Mouse (Mus musculus) WW6 (cell line): Measurements from ENCODE around the gene Alkbh4.
"Not testable (repeated sequence)": the region's sequence is repeated elsewhere in the genome, so short reads cannot be mapped to it uniquely, and the experiment has no call there.

ENCODE experiments used
- DNase-seq: peaks from one replicate; pipeline ENCODE4 v3.0.0-alpha.2; 2013; ENCODE audit warnings: low read depth, low spot score

Alkbh4 gene

GRCm38 (mm10) chr5:136135571-136136291, at the start of gene Alkbh4, which contains the start of gene Lrwd1:
Alkbh4 (plus strand) TSS chr5:136136146.
Lrwd1 (minus strand) TSS chr5:136136074.
- peak; percentile 92 for DNase-seq

GRCm38 (mm10) chr5:136086290-136086689, 49.7 kb upstream of the Alkbh4 start:
- DNase-seq: no peak

- DNase-seq: no peak
Measured at GRCm38 (mm10) chr5:136088821-136089575, 46.9 kb upstream of the Alkbh4 start.

- DNase-seq: no peak
Measured at GRCm38 (mm10) chr5:136091927-136092326, 44.0 kb upstream of the Alkbh4 start.

DNA sequence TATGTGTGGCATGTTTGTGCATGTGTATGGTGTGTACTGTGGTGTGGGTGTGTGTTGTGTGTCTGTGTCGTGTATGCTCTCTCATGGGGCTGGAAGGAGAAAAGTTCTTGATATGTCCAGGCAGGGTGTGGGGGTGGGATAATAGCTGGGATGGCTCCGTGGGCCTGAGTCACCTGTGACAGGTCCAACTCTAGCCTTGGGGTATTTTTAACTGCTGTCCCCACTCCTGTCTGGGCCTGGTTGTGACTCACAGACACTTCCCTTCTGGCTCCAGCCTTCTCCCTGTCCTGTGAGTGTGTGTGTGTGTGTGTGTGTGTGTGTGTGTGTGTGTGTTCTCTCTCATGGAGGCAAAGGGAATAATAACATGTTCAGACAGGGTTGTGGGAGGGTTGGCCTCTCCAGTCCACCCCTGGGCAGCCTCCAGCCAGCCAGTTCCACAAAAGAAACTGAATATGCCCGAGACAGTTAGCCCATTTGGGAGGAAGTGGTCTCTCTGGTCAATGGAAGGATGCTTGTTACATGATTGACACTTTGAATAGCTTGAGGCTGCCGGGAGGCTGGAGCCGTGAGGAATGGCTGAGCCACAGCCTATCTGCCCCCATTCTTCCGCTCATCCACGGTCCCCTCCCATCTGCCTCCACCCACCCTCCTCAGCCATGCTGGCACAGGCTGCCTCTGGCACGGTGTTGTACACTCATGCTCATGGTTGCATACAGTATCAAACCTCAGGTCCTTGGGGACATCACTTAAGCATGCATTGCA, 41.5 kb upstream of the Alkbh4 start:
- no peak for DNase-seq

DNA sequence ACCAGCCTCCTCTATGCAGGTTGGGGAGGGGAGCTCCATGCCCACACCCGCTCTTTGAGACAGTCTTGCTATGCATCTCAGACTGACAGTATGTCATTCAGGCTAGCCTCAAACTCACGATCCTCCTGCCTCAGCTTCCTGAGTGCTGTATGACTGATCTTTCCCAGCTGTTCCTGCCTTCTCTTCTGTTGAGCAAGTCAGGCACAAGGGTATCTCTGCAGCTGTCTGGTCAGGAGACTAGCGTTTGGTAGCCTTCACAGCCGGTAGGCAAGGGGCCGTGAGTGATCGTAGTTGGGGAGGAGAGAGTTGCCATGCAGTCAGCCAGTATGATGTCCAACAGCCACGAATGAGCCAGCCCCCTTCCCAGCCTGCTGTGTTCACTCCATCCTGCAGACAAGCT, 40.9 kb upstream of the Alkbh4 start:
- DNase-seq: no peak

GRCm38 (mm10) chr5:136098536-136098935, 37.4 kb upstream of the Alkbh4 start:
- no peak for DNase-seq

DNA sequence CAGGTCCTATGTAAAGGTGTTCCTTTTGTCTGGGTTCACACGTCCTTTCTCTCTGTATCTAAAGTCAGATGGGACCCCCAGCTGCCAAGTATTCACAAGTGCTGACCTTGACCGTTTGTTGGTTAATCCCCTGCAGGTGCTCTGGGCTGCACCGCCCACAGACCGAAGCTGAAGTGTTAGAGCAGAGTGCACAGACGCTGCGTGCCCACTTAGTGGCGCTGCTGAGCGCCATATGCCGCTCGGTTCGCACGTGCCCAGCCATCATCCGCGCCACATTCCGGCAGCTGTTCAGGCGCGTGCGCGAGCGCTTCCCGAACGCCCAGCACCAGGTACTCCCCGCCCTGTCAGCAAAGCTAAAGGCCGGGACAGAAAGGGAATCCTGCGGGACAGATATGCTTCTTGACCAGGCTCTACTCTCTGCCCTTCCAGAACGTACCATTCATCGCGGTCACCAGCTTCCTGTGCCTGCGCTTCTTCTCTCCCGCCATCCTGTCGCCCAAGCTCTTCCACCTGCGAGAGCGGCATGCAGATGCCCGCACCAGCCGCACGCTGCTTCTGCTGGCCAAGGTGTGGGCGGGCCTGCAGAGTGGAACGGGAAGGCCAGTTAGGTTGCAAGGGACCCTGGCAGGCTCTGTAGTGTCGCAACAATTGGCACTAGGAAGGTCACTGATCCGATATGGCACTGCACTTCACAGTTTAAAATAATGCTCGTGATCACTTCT, 33.7 kb upstream of the Alkbh4 start:
- DNase-seq: peak; percentile 92

GRCm38 (mm10) chr5:136104511-136104910, 31.4 kb upstream of the Alkbh4 start:
- peak; percentile 82 for DNase-seq

- DNase-seq: no peak
Measured at GRCm38 (mm10) chr5:136108486-136108885, 27.5 kb upstream of the Alkbh4 start.

- no peak for DNase-seq
Measured at GRCm38 (mm10) chr5:136109042-136109441, 26.9 kb upstream of the Alkbh4 start.

DNA sequence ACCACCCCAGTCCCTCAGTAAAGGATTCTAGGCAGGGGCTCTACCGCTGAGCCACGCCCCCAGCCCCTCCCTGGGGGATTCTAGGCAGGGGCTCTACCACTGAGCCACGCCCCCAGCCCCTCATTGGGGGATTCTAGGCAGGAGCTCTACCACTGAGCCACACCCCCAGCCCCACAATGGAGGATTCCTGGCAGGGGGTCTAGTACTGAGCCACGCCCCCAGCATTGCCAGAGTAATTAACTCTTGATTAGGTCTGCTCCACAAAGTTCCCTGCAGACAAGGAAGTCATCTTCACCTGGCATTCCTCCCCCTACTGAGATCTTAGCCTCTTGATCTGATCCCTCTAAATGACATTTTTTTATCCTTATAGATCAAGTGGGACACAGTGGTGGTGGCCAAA, 22.4 kb upstream of the Alkbh4 start:
- not testable (repeated sequence) for DNase-seq

- DNase-seq: peak; percentile 87
Measured at GRCm38 (mm10) chr5:136115891-136116783, 19.8 kb upstream of the Alkbh4 start, which contains the start of gene Polr2j. Polr2j (plus strand) TSS chr5:136116631.

DNA sequence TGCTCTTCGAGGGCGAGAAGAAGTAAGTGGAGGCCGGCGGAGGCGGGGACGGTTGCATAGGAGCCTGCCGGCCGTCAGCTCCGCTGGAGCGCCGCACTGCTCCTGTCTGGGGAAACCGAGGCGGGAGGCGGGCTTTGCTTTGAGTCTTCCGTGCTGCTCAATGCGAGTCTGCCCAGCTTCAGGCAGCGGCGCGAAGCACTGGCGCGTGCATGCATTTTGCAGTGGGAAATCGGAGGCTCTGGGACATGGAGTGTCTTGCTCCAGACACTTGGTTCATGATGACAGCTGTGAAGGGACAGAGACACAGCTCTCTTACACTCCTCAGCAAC, 19.2 kb upstream of the Alkbh4 start:
- no peak for DNase-seq

DNA sequence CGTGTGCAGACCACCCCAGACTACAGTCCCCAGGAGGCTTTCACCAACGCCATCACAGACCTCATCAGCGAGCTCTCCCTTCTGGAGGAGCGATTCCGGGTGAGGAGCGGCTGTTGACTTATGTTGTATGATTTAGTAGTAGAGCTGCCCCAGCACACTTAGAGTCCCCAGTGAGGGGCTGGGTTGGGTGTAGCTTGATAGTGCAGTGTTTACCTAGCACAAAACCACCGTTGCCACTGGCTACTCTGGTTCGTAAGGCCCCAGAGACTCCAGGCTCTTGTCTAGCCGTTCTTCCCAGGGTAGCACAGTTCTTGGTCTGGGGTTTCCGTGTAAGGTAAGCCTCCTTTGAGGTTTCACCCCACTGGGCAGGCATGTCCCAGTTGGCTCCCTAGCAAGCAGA, 13.8 kb upstream of the Alkbh4 start:
- DNase-seq: no peak

DNA sequence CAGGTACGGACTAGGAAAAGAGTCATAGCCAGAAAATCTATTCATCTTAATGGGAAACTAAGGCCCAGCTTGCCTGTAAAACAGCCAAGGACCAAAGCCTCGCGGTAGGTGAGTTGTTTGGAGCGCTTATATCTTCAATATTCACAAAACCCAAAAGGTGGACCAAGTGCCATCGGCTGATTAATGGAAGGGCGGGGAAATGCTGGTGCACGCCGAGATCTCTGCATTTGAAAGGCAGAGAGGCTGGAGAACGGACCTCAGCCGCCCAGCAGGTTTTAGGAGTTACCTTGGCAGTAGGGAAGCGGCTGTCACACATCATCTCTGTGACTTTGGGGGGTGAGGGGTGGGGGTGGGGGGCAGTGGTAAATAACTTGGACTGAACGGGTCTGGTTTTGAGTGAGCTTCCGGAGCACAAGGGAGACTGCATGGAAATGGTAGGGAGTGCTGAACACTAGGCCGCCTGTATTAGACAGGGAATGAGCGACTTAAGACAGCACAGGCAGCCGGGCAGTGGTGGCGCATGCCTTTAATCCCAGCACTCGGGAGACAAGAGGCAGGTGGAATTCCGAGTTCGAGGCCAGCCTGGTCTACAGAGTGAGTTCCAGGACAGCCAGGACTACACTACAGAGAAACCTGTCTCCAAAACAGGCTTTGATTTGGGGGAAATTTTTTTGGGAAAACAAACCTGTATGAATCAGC, 495 bp downstream of the Alkbh4 start:
- DNase-seq: no peak

DNA sequence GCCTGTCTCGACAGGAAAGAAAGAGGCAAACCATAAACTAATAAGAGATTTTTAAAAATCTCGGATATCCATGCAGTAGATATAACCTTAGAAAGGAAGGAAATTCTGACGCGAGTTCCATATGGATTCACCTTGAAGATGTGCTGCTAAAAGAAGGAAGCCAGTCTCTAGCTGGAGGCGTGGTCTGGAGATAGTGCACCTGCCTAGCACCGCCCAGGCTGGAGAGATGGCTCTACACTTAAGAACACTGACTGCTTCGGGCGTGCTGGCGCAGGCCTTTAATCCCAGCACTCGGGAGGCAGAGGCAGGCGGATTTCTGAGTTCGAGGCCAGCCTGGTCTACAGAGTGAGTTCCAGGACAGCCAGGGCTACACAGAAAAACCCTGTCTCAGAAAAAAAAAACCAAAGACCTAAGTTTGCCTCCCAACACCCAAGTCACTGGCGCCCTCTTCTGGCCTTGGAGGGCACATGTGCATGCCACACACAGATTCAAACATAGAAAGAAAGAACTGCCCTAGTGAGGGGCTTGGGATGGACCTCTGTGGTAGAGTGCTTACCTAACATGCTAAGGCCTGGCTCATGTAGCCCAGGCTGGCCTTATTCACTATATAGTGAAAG, 1.8 kb downstream of the Alkbh4 start:
- DNase-seq: no peak

DNA sequence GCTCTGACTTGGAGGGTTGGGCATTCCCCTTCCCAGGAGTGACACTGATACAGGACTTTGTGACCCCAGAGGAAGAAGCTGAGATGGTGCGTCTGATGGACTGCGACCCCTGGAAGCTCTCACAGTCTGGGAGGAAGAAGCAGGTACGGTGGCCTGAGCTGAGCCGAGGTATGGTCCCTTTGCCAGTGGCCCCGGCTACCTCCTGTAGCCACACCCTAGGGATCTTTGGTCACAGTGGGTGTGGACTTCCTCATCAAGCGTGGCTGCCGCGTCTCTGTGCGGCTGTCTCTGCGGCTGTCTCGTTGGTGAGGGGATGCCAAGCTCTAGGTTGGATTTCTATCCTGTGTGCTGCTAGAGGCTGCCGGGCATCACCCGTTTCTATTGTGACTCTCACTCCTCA, 3.4 kb downstream of the Alkbh4 start:
- DNase-seq: no peak

DNA sequence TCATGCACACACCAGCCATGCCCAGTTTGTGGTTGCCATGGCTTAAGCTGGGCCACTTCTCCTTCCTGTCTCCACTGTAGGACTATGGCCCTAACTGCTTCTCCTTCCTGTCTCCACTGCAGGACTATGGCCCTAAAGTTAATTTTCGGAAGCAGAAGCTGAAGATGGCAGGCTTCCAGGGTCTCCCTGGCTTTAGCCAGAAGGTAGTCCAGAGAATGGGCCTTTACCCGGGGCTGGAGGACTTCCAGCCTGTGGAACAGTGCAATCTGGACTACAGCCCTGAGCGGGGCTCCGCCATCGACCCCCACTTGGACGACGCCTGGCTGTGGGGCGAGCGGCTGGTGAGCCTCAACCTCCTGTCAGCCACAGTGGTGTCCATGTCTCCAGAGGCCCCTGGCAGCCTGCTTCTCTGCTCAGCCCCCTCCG, 4.1 kb downstream of the Alkbh4 start:
- DNase-seq: no peak

- DNase-seq: no peak
Measured at GRCm38 (mm10) chr5:136142746-136143145, 6.8 kb downstream of the Alkbh4 start.
